Mouse (Mus musculus) liver, embryonic 12.5 days (tissue): ENCODE measurements around the gene Boll. TPM values are rescaled to one million over a fixed set of nuclear protein-coding genes. Genes with fewer than 3 reads are reported as not detected.

Experiments
- polyA plus RNA-seq: library from polyadenylated mRNA; unstranded; fragments of >200 nt; fragmentation: Nextera tagmentation; extraction: Ambion mirVana; gene quantifications from 2 replicates; pipeline ENCODE4 v1.2.1, GENCODE M21; 2016

The Boll gene
- polyA plus RNA-seq, 1 experiment from 2014 or later, result 0.37 TPM

Other genes starting within 250 kb of the Boll start
- gene Mob4, start 232.2 kb downstream of the Boll start, polyA plus RNA-seq, result 55.4 and 58.8 TPM in 2 replicates
- 1.2 TPM in 2 replicates for gene Rftn2, start 136.7 kb downstream of the Boll start, polyA plus RNA-seq
- 4.2 TPM in 2 replicates for gene Mars2, start 126.3 kb downstream of the Boll start, polyA plus RNA-seq
- gene Plcl1, start 42.5 kb upstream of the Boll start, polyA plus RNA-seq, result 0.25 and 0.37 TPM in 2 replicates